Mouse (Mus musculus) forebrain, embryonic 11.5 days (tissue): ENCODE data around the gene Zmynd8. TPM values are rescaled to one million over a fixed set of nuclear protein-coding genes. Genes with fewer than 3 reads are reported as not detected.

Experiments used
- ATAC-seq: fragments of 200-750 bp; cut with Nextera tagmentation; replicated peaks from 2 replicates; pipeline ENCODE4 v1.8.0; 2017; ENCODE audit warnings: moderate TSS enrichment; ENCODE audit not compliant: low FRiP score
- DNase-seq: peaks from one replicate; pipeline ENCODE4 v3.0.0-alpha.2; 2017; ENCODE audit warnings: low spot score
- H3K27ac ChIP-seq: fragments of 300-500 bp; sonication (generic); 2 replicates; pipeline ENCODE4 v1.5.1; 2014; ENCODE audit warnings: low read depth, low read length
- H3K27me3 ChIP-seq: fragments of 300-500 bp; sonication (generic); 2 replicates; pipeline ENCODE4 v1.6.1; 2014; ENCODE audit warnings: mild to moderate bottlenecking, low read length, mixed read lengths; ENCODE audit not compliant: control insufficient read depth, insufficient read depth
- H3K36me3 ChIP-seq: fragments of 300-500 bp; sonication (generic); 2 replicates; pipeline ENCODE4 v1.6.1; 2014; ENCODE audit warnings: mild to moderate bottlenecking, low read length, moderate library complexity, mixed read lengths; ENCODE audit not compliant: control insufficient read depth, insufficient read depth
- H3K4me1 ChIP-seq: fragments of 300-500 bp; sonication (generic); replicated peaks from 2 replicates; pipeline ENCODE4 v1.6.1; 2014; ENCODE audit warnings: low read length, mixed read lengths; ENCODE audit not compliant: control insufficient read depth, insufficient read depth
- H3K4me2 ChIP-seq: fragments of 300-500 bp; sonication (generic); 2 replicates; pipeline ENCODE4 v1.6.1; 2014; ENCODE audit warnings: low read depth, mild to moderate bottlenecking, low read length, moderate library complexity, mixed read lengths; ENCODE audit not compliant: severe bottlenecking
- H3K4me3 ChIP-seq: fragments of 300-500 bp; sonication (generic); 2 replicates; pipeline ENCODE4 v1.5.1; 2014; ENCODE audit warnings: low read depth, low read length
- H3K9ac ChIP-seq: fragments of 300-500 bp; sonication (generic); 2 replicates; pipeline ENCODE4 v1.6.1; 2014; ENCODE audit warnings: low read length
- H3K9me3 ChIP-seq: fragments of 300-500 bp; sonication (generic); 2 replicates; pipeline ENCODE4 v1.6.1; 2016; ENCODE audit warnings: low read length, mixed read lengths; ENCODE audit not compliant: control insufficient read depth
- WGBS: fragments of 180-500 bp; shearing (Covaris S2); extraction: QIAGEN DNeasy Blood & Tissue Kit; methylation state at CpG from one replicate; pipeline ENCODE4 v1.1.7; 2014; 5-methylcytosine and 5-hydroxymethylcytosine counted together
- polyA plus RNA-seq: library from polyadenylated mRNA; unstranded; fragments of >200 nt; fragmentation: Nextera tagmentation; extraction: Ambion mirVana; gene quantifications from 2 replicates; pipeline ENCODE4 v1.2.1, GENCODE M21; 2014

Gene Zmynd8
- polyA plus RNA-seq, 1 experiment from 2014 or later, result 61.5 TPM

- H3K4me1 ChIP-seq, result peaks cover 84% of the 10 kb centered on the region
- H3K9ac ChIP-seq, result peak overlapping the region; percentile 68
- H3K27ac ChIP-seq, result peak overlapping the region; percentile 100
- no peaks in the 10 kb centered on the region; the same call in 1 of the 2 replicates for H3K36me3 ChIP-seq
- H3K9me3 ChIP-seq, result no peaks in the 10 kb centered on the region
- WGBS, result 7% methylated on average over 15 of the region's 15 CpGs
- DNase-seq (peak; percentile 83), ATAC-seq (peak; percentile 20; the same call in 1 of the 2 replicates)
- peak overlapping the region; percentile 14; the same call in 1 of the 2 replicates for H3K4me3 ChIP-seq
- peak overlapping the region; percentile 72 for H3K4me2 ChIP-seq
- no peaks in the 10 kb centered on the region for H3K27me3 ChIP-seq
These were observed 18.2 kb downstream of the Zmynd8 start for GRCm38 (mm10) chr2:165880501-165881182.

GRCm38 (mm10) chr2:165879403-165880178 lies 19.2 kb downstream of the Zmynd8 start:
- H3K36me3 ChIP-seq, result no peaks in the 10 kb centered on the region; the same call in 1 of the 2 replicates
- 6% methylated on average over 16 of the region's 16 CpGs for WGBS
- no peak for ATAC-seq

GRCm38 (mm10) chr2:165878907-165879361 lies 19.9 kb downstream of the Zmynd8 start:
- Histone ChIP-seq H3K9ac (peak overlapping the region; percentile 68), H3K4me1 (peaks cover 82% of the 10 kb centered on the region), H3K36me3 (no peaks in the 10 kb centered on the region; the same call in 1 of the 2 replicates), H3K27me3 (no peaks in the 10 kb centered on the region), H3K27ac (peak overlapping the region; percentile 100; the same call in 1 of the 2 replicates), H3K9me3 (no peaks in the 10 kb centered on the region), H3K4me2 (peak overlapping the region; percentile 72), H3K4me3 (peak overlapping the region; percentile 9)
- ATAC-seq, result no peak
- no peak for DNase-seq
- WGBS, result 25% methylated on average over 8 of the region's 8 CpGs

More at GRCm38 (mm10) chr2:165879403-165880178, 19.2 kb downstream of the Zmynd8 start:
- H3K27me3 ChIP-seq, result no peaks in the 10 kb centered on the region
- DNase-seq, result peak; percentile 58
- peak overlapping the region; percentile 9; the same call in 1 of the 2 replicates for H3K4me3 ChIP-seq
- H3K27ac ChIP-seq, result peak overlapping the region; percentile 100
- no peaks in the 10 kb centered on the region for H3K9me3 ChIP-seq
- H3K4me2 ChIP-seq, result peak overlapping the region; percentile 72
- H3K4me1 ChIP-seq, result peaks cover 84% of the 10 kb centered on the region
- peak overlapping the region; percentile 68 for H3K9ac ChIP-seq

- WGBS, result 15% methylated on average over 10 of the region's 10 CpGs
- H3K4me3 ChIP-seq, result no peak overlapping the region
- H3K9ac ChIP-seq, result 0 out of 2 replicates have a peak overlapping the region, but pooled peaks have one; percentile 40
These were observed 20.7 kb downstream of the Zmynd8 start for GRCm38 (mm10) chr2:165878021-165878585.

GRCm38 (mm10) chr2:165877180-165877579 lies 21.6 kb downstream of the Zmynd8 start:
- no peak overlapping the region for H3K4me2 ChIP-seq
- H3K36me3 ChIP-seq, result no peaks in the 10 kb centered on the region; the same call in 1 of the 2 replicates
- no peak overlapping the region; the same call in 1 of the 2 replicates for H3K27ac ChIP-seq
- DNase-seq (no peak), ATAC-seq (no peak)
- H3K27me3 ChIP-seq, result no peaks in the 10 kb centered on the region
- peaks cover 64% of the 10 kb centered on the region for H3K4me1 ChIP-seq
- WGBS, result 59% methylated on average over 4 of the region's 4 CpGs
- no peaks in the 10 kb centered on the region for H3K9me3 ChIP-seq
- H3K4me3 ChIP-seq, result no peak overlapping the region
- H3K9ac ChIP-seq, result no peak overlapping the region

More at GRCm38 (mm10) chr2:165878021-165878585, 20.7 kb downstream of the Zmynd8 start:
- Histone ChIP-seq H3K27me3 (no peaks in the 10 kb centered on the region), H3K4me1 (peaks cover 73% of the 10 kb centered on the region), H3K27ac (0 out of 2 replicates have a peak overlapping the region, but pooled peaks have one; percentile 47), H3K36me3 (no peaks in the 10 kb centered on the region; the same call in 1 of the 2 replicates), H3K4me2 (peak overlapping the region; percentile 24; the same call in 1 of the 2 replicates), H3K9me3 (no peaks in the 10 kb centered on the region)
- DNase-seq (no peak), ATAC-seq (no peak)

- DNase-seq, result no peak
- H3K36me3 ChIP-seq, result no peaks in the 10 kb centered on the region; the same call in 1 of the 2 replicates
- peak overlapping the region; percentile 25 for H3K9ac ChIP-seq
- 40% methylated on average over 8 of the region's 8 CpGs for WGBS
- no peak overlapping the region for H3K4me2 ChIP-seq
- no peaks in the 10 kb centered on the region for H3K27me3 ChIP-seq
- H3K9me3 ChIP-seq, result no peaks in the 10 kb centered on the region
- H3K27ac ChIP-seq, result peak overlapping the region; percentile 46; the same call in 1 of the 2 replicates
- no peak for ATAC-seq
- no peak overlapping the region for H3K4me3 ChIP-seq
- H3K4me1 ChIP-seq, result peaks cover 56% of the 10 kb centered on the region
These were observed 22.5 kb downstream of the Zmynd8 start for GRCm38 (mm10) chr2:165876201-165876918.

- DNase-seq (no peak), ATAC-seq (no peak)
- Histone ChIP-seq H3K36me3 (no peaks in the 10 kb centered on the region; the same call in 1 of the 2 replicates), H3K27me3 (no peaks in the 10 kb centered on the region), H3K27ac (peak overlapping the region; percentile 87), H3K4me1 (peaks cover 53% of the 10 kb centered on the region), H3K4me2 (0 out of 2 replicates have a peak overlapping the region, but pooled peaks have one; percentile 11), H3K9ac (peak overlapping the region; percentile 55), H3K9me3 (no peaks in the 10 kb centered on the region), H3K4me3 (no peak overlapping the region)
- WGBS, result 30% methylated on average over 13 of the region's 13 CpGs
These were observed 23.3 kb downstream of the Zmynd8 start for GRCm38 (mm10) chr2:165875406-165875955.
